Mouse (Mus musculus) brain, embryonic 14.5 days (tissue): ENCODE measurements at regions not wholly inside any gene's neighbourhood (a gene's known extent, or its start where the extent isn't known, plus 50 kb on each side); places are given as distances from the start of the nearest gene placed in this dataset.

Experiments
- CTCF ChIP-seq: fragments of 200-500 bp; IDR thresholded peaks from 2 replicates; pipeline ENCODE4 v1.5.1; 2012; ENCODE audit warnings: inconsistent platforms, mild to moderate bottlenecking, moderate library complexity, borderline replicate concordance; ENCODE audit not compliant: insufficient read depth, insufficient read length; ENCODE audit errors: extremely low read depth
- POLR2A ChIP-seq: fragments of 200-500 bp; IDR thresholded peaks from 2 replicates; pipeline ENCODE4 v1.6.1; 2012; ENCODE audit warnings: mild to moderate bottlenecking, inconsistent platforms, borderline replicate concordance; ENCODE audit not compliant: poor library complexity, insufficient read depth, insufficient read length, severe bottlenecking; ENCODE audit errors: extremely low read depth

- TF ChIP-seq POLR2A (no peak), CTCF (no peak)
Observed at GRCm38 (mm10) chr7:64035025-64035606, 96.4 kb upstream of the Klf13 start.
